Mouse (Mus musculus) brain, adult 2 months (tissue): Measurements from ENCODE around the gene Nek8.
"Not testable (repeated sequence)": the region's sequence is repeated elsewhere in the genome, so short reads cannot be mapped to it uniquely, and the experiment has no call there.

Experiments used
- DNase-seq: peaks from one replicate; pipeline ENCODE4 v3.0.0; 2011; ENCODE audit warnings: low read depth, low spot score

Gene Nek8

GRCm38 (mm10) chr11:78176402-78176862 is at the start of gene Nek8, which contains the start of gene Tlcd1:
TSS of gene Nek8 (minus strand) at chr11:78176675.
TSS of gene Tlcd1 (plus strand) at chr11:78176711.
- peak; percentile 80 for DNase-seq

DNA sequence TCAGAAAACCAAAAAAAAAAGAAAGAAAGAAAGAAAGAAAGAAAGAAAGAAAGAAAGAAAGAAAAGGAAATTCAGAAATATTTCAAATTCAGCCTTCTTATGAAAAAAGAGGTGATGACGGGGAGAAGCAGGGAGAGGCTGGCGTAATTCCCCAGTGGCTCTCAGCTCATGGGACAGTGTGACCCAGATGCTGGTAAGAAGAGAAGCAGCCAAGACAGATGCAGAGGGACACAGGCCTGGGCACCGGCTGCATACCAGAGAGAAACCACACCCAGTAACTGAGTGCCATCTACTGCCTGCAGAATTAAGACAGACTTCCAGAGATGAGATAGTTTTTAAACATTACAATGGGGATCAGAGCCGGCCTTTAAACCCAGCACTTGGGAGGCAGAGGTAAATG is 47.1 kb upstream of the Nek8 start:
- DNase-seq: no peak

DNA sequence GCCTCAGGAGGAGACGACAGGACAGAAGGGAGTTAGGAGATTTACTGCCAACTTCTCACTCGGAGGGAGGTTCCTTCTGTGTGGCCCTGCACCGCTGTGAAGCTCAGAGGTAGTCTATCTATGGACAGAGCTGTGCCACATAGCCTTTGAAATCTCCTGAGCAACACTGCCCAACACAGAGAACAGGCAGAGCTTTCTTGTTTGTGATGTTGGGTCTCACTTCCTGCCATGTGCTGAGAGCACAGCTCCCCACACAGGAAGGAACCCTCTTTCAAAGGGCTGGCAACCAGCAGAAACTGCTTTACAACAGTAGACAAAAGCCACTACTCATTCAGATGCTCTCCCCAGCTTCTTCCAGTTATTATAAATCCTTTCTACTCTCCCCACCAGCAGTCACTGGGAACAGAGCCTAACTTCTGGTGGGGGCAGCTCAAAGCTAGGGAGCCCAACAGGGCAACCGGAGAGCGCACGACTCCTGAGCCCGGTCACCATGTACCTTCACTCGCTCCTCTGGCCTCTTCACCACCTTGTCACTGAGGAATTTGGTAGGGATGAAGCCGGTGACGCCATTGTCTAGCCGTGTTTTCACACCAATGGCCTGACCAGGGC is 39.3 kb upstream of the Nek8 start:
- peak; percentile 72 for DNase-seq

DNA sequence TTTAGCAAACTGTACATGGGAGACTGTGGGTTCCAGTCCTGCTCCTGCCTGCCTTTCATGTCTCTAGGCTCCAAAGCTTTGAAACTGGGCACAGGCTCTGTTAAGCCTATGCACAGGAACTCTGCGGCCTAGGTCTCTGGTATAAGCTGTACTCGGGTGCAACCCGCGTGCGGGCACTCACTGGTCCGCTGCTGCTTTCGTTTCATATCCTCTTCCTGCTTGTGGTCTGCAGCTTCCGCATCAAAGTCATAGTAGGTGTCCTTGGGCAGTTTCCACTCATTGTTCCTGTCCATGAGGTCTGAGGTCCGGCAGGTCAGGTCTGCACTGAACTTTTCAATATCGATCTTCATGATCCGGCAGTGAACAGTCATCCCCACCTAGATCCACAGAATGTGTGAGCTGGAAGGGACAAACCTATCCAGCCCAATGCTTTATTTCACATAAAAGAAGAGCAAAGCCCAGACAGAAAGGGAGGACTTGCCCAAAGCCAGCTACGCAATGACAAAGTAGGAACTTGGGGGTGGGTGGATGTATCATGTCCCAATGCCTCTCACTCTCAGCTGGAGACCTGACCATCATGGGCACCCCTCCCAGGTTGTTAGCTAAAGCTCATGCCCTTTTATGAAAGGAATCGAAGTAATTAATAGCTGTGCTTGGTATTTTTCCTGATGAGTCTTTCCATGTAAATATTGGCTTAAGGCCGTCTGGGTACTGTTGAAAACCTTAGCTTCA is 36.8 kb upstream of the Nek8 start:
- no peak for DNase-seq

- no peak for DNase-seq
These were observed 35.0 kb upstream of the Nek8 start for GRCm38 (mm10) chr11:78211513-78211912.

DNA sequence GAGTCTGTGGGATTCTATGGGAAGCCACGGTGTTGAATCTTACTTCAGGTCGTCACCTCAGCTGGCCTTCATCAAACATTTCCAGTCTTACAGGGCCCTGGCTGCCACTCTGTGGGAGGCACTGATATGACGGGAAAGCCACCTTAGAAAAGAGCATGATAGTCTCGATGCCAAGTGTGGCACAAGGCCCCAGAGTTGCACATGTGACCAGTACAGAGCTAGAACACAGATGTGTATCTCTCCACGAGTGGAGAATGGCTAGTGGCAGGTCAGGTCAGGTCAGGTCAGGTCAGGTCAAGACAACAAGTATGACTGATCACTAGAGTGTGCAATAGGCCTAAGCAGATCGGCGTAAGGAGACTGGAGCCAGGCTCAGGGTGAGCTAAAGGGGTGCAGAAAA is 34.1 kb upstream of the Nek8 start:
- no peak for DNase-seq

GRCm38 (mm10) chr11:78209886-78210285 is 33.4 kb upstream of the Nek8 start:
- DNase-seq: no peak

GRCm38 (mm10) chr11:78207190-78207589 is 30.7 kb upstream of the Nek8 start:
- no peak for DNase-seq

GRCm38 (mm10) chr11:78205361-78206206 is 29.1 kb upstream of the Nek8 start:
- DNase-seq: no peak

GRCm38 (mm10) chr11:78204287-78204686 is 27.8 kb upstream of the Nek8 start:
- DNase-seq: no peak

GRCm38 (mm10) chr11:78202372-78202771 is 25.9 kb upstream of the Nek8 start:
- DNase-seq: no peak

DNA sequence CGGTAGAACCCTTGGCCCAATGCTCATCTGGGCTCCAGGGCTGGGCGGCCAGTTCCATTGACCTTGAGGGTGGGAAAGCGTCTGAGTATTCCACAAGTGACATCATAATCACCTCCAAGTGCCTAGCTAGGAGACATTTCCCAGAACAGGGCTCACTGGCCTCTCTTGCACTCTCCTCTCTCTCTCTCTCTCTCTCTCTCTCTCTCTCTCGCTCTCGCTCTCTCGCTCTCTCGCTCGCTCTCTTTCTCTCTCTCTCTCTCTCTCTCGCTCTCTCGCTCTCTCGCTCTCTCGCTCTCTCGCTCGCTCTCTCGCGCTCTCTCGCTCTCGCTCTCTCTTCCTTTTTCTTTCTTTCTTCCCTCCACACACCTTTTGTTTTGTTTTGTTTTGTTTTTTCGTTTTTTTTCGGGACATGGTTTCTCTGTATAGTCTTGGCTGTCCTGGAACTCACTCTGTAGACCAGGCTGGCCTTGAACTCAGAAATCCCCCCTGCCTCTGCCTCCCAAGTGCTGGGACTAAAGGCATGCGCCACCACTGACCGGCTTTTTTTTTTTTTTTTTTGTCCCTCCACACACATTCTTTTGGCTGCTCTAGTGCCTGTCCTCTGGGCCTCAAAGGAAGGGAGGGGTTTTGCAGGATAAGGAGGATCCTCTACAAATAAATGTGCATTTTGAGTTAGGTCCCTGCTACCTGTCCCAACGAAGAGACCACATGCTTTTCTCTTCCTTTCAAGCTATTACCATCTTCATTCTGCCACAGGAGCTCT is 18.8 kb upstream of the Nek8 start:
- DNase-seq: no peak

DNA sequence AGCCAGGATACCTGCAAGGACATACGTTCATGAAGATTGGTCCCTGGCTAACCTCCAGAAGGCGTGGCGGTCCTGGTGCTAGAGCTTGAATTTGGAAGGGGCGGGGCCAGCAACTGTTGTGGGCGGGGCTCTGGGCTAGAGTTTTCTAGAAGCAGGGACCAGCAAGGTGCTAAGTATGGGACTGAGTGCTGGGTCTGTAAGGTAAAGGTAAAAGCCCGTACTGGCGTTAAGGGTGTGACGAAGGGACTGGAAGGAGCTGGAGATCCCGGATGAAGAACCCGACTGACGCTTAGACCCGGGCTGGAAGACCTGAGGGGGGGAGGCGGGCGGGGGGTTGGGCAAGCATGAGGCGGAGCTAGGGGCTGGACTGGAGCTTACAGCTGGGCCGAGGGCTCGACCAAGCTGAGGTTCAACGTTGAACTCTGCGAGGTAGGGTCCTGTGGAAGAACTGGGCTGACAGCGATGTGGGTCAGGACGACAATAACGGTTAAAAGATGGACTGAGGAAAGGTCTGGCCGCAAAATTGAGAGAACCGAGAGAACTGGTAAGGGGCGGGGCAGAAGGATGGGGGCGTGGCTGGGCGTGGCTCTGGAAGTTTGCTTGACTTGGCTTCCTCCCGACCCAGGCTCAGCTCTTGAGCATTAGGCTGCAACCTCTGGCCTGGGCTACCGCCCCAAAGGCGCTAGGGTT is 18.1 kb upstream of the Nek8 start:
- DNase-seq: no peak

- DNase-seq: no peak
These were observed 16.6 kb upstream of the Nek8 start, which contains the start of gene Proca1 for GRCm38 (mm10) chr11:78193113-78193512. TSS of gene Proca1 (plus strand) at chr11:78193392.

DNA sequence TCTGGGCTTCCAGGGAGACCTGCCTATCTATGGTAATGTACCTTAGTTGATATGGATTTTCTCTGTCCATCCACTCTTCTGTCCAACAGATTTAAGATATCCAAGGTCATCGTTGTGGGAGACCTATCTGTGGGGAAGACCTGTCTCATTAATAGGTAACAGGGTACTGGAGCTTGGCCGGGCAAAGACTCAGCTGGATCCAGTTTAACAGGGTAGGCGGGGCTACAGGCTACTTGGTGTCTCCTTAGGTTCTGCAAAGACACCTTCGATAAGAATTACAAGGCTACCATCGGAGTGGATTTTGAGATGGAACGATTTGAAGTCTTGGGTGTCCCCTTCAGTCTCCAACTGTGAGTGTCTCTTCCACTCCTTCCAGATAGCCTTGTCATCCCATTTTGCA is 13.6 kb upstream of the Nek8 start:
- DNase-seq: no peak

- peak; percentile 73 for DNase-seq
These were observed 13.0 kb upstream of the Nek8 start for GRCm38 (mm10) chr11:78189234-78190040.

GRCm38 (mm10) chr11:78188331-78189233 is 12.1 kb upstream of the Nek8 start, which contains the start of gene Rab34:
TSS of gene Rab34 (plus strand) at chr11:78188430.
- DNase-seq: peak; percentile 67

GRCm38 (mm10) chr11:78184702-78185101 is 8.2 kb upstream of the Nek8 start:
- DNase-seq: not testable (repeated sequence)
